Mouse (Mus musculus) fat pad, adult 2 months (tissue): ENCODE results near the gene Vmn1r46.
"Not testable (repeated sequence)": the region's sequence is repeated elsewhere in the genome, so short reads cannot be mapped to it uniquely, and the experiment has no call there.

Experiments
- DNase-seq: peaks from one replicate; pipeline ENCODE4 v3.0.0-alpha.2; 2011; ENCODE audit warnings: low read depth, low spot score; ENCODE audit errors: extremely low read depth

The Vmn1r46 gene

GRCm38 (mm10) chr6:89969013-89969412 is at the start of gene Vmn1r46:
TSS of gene Vmn1r46 (plus strand) at chr6:89969313.
- DNase-seq, result no peak

- DNase-seq, result not testable (repeated sequence)
These were observed 28.6 kb upstream of the Vmn1r46 start, which contains the start of gene Vmn1r45 for GRCm38 (mm10) chr6:89940498-89940897. TSS of gene Vmn1r45 (minus strand) at chr6:89940598.

- no peak for DNase-seq
These were observed 28.2 kb upstream of the Vmn1r46 start for GRCm38 (mm10) chr6:89940926-89941325.

- no peak for DNase-seq
These were observed 15.6 kb upstream of the Vmn1r46 start for GRCm38 (mm10) chr6:89953556-89953955.

- no peak for DNase-seq
These were observed 2.8 kb upstream of the Vmn1r46 start for GRCm38 (mm10) chr6:89966341-89966740.

GRCm38 (mm10) chr6:89985989-89986388 is 16.9 kb downstream of the Vmn1r46 start:
- no peak for DNase-seq

GRCm38 (mm10) chr6:90015847-90016246 is 46.7 kb downstream of the Vmn1r46 start, which contains the start of gene Vmn1r47:
TSS of gene Vmn1r47 (plus strand) at chr6:90016147.
- DNase-seq, result not testable (repeated sequence)
